Mouse (Mus musculus): Measurements from ENCODE around the gene Degs2. TPM values are rescaled to one million over a fixed set of nuclear protein-coding genes. Genes with fewer than 3 reads are reported as not detected.

Gene Degs2
- polyA plus RNA-seq, 1 experiment from 2014 or later = 2.0 TPM

DNA sequence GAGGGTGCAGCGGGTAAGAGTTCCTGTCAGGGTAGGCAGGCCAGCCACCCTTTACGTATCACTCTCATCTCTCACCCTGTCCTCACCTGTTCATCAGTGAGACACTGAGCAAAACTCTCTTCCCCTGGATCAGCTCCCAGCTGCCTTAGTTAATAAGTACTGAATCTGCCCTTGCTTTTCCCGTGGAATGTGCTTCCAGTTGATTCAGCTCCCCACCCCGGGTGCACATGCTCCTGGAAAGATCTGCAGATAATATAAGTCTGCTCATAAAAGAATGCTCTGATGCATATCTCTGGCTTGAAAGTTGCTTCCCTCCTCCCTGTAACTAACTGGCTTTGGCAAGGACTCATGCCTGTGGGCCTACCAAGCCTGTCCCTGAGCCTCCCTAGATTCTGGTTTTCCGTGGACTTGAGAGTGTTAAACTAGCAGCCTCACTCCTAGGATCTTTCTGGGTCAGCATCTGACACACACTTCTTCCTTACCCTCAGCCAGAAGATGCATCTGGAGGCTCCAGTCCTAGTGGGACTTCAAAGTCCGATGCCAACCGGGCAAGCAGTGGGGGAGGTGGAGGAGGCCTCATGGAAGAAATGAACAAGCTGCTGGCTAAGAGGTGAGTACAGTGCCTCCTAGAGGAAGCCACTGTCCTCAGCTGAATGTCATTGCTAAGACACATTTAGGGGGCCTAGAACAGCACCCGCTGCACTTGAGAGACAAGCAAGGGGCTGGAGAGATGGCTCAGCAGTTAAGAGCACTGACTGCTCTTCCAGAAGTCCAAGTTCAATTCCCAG is 26.3 kb downstream of the Degs2 start:
- Histone ChIP-seq H3K4me1 (no peaks in the 10 kb centered on the region), H3K27ac (no peak overlapping the region), H3K4me2 (replicated peaks) (no peak overlapping the region), H3K9me3 (no peaks in the 10 kb centered on the region), H3K27me3 (no peaks in the 10 kb centered on the region), H3K36me3 (peaks cover 73% of the 10 kb centered on the region), H3K4me3 (no peak overlapping the region), H3K9ac (no peak overlapping the region)
- WGBS = 79% methylated on average over 8 of the region's 8 CpGs
- ATAC-seq (ENCODE audit: insufficient number of reproducible peaks, insufficient read depth, low FRiP score, low TSS enrichment) = no peak

DNA sequence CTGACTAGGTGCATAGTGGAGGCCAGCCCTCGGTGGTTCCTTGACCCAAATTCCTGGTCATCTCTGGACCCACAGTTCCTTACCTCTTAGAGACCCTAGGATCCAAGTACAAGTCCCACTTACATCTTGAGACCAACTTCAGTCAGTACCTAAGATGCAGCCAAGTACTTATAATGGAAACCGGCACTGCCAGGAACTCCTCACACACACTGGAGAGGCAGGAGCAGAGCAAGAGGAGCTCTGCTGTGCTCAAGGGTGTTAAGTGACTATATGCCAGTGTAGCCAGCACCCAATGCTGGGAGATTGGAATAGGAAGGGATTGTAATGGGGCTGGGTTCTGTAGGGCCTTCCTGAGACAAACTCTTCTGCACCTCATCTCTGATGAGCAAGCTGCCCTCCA is 27.2 kb downstream of the Degs2 start:
- H3K4me2 ChIP-seq (replicated peaks) = no peak overlapping the region
- no peak for ATAC-seq (ENCODE audit: insufficient number of reproducible peaks, insufficient read depth, low FRiP score, low TSS enrichment)
- H3K9me3 ChIP-seq = no peaks in the 10 kb centered on the region
- H3K27me3 ChIP-seq = no peaks in the 10 kb centered on the region
- no peak overlapping the region for H3K9ac ChIP-seq
- H3K4me1 ChIP-seq = no peaks in the 10 kb centered on the region
- no peak overlapping the region for H3K4me3 ChIP-seq
- H3K27ac ChIP-seq = no peak overlapping the region
- H3K36me3 ChIP-seq = peaks cover 72% of the 10 kb centered on the region
- WGBS = 98% methylated on average over 2 of the region's 2 CpGs

DNA sequence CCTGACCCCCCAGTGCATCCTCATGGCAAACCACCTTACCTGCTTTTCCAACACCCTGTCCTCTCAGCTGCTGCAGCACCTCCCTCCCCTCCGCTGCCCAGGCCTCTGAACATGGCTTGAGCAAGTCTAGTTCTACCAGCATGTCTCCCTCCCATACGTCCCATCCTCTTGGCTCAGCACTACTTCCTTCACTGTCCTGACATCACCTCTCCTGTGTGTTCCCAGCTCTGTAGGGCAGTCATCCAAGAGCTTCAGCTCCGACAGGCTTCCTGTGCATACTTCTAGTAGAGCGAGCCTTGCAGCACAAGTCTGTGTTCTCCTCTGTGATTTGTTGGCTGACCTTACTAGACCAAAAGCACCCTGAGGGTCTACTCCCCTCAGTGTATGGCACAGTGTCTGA is 27.6 kb downstream of the Degs2 start:
- ATAC-seq (ENCODE audit: insufficient number of reproducible peaks, insufficient read depth, low FRiP score, low TSS enrichment) = no peak
- Histone ChIP-seq H3K9me3 (no peaks in the 10 kb centered on the region), H3K36me3 (peaks cover 68% of the 10 kb centered on the region), H3K4me3 (no peak overlapping the region), H3K9ac (no peak overlapping the region), H3K4me1 (no peaks in the 10 kb centered on the region), H3K27me3 (no peaks in the 10 kb centered on the region), H3K27ac (no peak overlapping the region), H3K4me2 (replicated peaks) (no peak overlapping the region)
- WGBS = 90% methylated on average over 4 of the region's 4 CpGs

DNA sequence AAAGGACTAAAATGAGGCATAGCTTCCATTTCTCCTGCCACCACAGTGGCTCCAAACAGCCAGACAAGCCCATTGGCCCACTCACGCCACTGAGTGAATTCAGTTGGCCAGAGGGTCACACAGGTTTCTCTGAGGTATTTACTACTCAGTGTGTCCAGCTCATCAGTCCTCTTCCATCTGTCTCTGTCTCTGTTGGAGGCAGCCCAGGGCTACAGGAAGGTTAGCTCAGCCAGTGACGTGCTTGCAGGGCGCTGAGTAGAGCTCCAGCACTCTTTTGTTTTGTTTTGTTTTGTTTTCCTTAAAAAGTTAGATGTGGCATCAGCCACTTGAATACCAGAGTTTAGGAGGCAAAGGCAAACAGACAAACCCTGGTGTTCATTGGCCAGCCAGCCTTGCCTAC is 28.6 kb downstream of the Degs2 start:
- peaks cover 59% of the 10 kb centered on the region for H3K36me3 ChIP-seq

DNA sequence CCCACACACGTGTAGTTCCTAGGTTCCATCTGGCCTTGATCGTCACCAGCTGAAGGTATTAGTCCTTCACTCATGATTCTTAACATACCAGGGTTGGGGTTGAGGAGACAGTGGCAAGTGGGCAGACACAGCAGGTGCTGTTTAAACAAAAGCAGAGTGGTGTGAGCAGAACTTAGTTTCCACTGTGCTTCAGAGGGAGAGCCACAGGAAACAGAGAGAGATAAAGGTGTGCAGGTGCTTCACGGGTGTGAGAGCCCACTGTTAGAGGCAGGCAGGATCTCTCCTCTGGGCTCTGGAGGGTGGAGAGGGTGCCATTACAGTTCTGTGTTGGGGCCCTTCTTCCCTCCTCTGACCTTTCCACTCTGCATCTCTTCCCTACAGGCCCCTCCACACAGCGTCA is 29.2 kb downstream of the Degs2 start:
- Histone ChIP-seq H3K27me3 (no peaks in the 10 kb centered on the region), H3K4me2 (replicated peaks) (no peak overlapping the region), H3K27ac (no peak overlapping the region), H3K4me1 (no peaks in the 10 kb centered on the region), H3K9ac (no peak overlapping the region), H3K4me3 (no peak overlapping the region), H3K9me3 (no peaks in the 10 kb centered on the region), H3K36me3 (peaks cover 58% of the 10 kb centered on the region)
- WGBS = 88% methylated on average over 4 of the region's 4 CpGs
- ATAC-seq (ENCODE audit: insufficient number of reproducible peaks, insufficient read depth, low FRiP score, low TSS enrichment) = no peak

More for the DNA sequence above, 28.6 kb downstream of the Degs2 start:
- Histone ChIP-seq H3K9ac (no peak overlapping the region), H3K4me3 (no peak overlapping the region), H3K4me2 (replicated peaks) (no peak overlapping the region), H3K27ac (no peak overlapping the region), H3K4me1 (no peaks in the 10 kb centered on the region), H3K9me3 (no peaks in the 10 kb centered on the region), H3K27me3 (no peaks in the 10 kb centered on the region)
- no peak for ATAC-seq (ENCODE audit: insufficient number of reproducible peaks, insufficient read depth, low FRiP score, low TSS enrichment)
- WGBS = 84% methylated on average over 3 of the region's 3 CpGs

DNA sequence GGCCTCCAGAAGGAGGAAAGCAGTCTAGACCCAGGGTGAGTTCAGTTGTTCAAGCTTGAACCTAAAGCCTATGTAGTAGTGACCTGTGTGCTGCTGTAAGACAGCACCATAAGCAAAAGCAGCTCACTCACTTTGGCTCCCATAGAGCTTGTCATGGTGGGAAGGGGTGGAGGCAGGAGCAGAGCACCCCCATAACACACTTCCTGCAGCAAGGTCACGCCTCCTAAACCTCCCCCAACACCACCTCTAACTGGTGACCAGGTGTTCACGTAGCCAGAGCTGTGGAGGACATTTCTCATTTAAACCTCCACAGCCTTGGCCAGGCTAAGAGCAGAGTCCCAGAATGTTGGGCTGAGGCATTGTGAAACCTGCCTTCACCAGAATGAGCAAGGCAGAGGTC is 30.6 kb downstream of the Degs2 start:
- Histone ChIP-seq H3K9ac (no peak overlapping the region), H3K4me1 (no peaks in the 10 kb centered on the region), H3K27ac (no peak overlapping the region), H3K27me3 (no peaks in the 10 kb centered on the region), H3K4me2 (replicated peaks) (no peak overlapping the region), H3K9me3 (no peaks in the 10 kb centered on the region), H3K36me3 (peaks cover 49% of the 10 kb centered on the region), H3K4me3 (no peak overlapping the region)
- no peak for ATAC-seq (ENCODE audit: insufficient number of reproducible peaks, insufficient read depth, low FRiP score, low TSS enrichment)
- 89% methylated on average over 2 of the region's 2 CpGs for WGBS

DNA sequence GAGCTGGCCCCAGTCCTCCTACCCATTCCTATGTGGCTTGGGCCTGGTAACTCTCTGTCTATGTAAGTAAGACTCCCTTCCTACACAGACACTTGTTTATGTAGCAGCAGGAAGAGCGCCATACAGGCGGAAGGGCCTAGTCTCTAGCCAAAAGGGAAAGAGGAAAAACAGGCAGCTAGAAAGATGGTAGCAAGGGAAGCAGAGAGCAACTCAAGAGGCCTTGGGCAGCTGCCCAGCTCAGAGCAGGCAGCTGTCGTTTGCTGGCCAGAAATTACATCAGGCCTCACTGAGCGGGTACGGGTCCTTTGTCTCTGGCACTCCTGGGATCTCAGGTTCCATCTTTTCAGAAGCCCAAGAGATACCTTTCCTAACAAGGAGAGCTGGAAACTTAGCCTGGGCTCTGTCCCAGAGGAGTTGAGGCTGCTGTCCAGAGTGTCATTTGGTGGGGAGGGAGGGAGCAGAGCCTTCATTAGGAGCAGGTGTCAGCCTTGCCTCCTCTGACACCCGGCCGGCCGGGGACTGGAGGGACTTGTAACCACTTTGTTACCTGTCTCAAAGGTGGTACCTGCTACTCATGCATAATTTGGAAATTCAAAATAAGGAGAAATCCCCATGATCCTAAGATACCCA is 33.4 kb downstream of the Degs2 start:
- 78% methylated on average over 8 of the region's 8 CpGs for WGBS
- Histone ChIP-seq H3K27ac (0 out of 2 replicates have a peak overlapping the region, but pooled peaks have one; percentile 27), H3K9ac (no peak overlapping the region), H3K4me3 (no peak overlapping the region), H3K9me3 (no peaks in the 10 kb centered on the region), H3K4me1 (no peaks in the 10 kb centered on the region), H3K36me3 (peaks cover 30% of the 10 kb centered on the region), H3K4me2 (replicated peaks) (no peak overlapping the region), H3K27me3 (no peaks in the 10 kb centered on the region)
- no peak for ATAC-seq (ENCODE audit: insufficient number of reproducible peaks, insufficient read depth, low FRiP score, low TSS enrichment)

DNA sequence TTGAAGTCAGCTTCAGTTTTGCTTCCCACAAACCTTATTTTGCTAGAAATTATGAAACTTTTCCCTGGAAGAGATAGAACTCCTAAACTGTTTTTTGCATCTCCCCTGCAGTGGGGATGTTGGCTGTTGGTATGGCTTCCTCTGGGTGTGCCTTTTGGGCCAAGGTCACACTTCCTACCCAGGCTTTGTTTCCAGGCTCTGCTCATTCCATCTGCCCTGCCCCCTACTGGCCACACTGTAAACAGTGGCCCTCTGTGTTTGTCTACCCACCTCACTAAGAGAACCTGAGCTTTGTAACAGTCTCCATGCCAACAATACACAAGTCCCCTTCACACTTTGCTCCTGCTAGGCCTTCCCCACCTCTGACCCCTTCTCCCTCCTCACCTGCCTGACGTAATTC is 44.8 kb downstream of the Degs2 start:
- no peak for ATAC-seq (ENCODE audit: insufficient number of reproducible peaks, insufficient read depth, low FRiP score, low TSS enrichment)
- H3K4me2 ChIP-seq (replicated peaks) = no peak overlapping the region
- H3K4me1 ChIP-seq = no peaks in the 10 kb centered on the region
- no peaks in the 10 kb centered on the region for H3K27me3 ChIP-seq
- peaks cover 55% of the 10 kb centered on the region for H3K36me3 ChIP-seq
- H3K9me3 ChIP-seq = no peaks in the 10 kb centered on the region
- no peak overlapping the region for H3K27ac ChIP-seq
- H3K9ac ChIP-seq = no peak overlapping the region
- WGBS = 82% methylated on average over 1 of the region's 1 CpGs
- H3K4me3 ChIP-seq = no peak overlapping the region

DNA sequence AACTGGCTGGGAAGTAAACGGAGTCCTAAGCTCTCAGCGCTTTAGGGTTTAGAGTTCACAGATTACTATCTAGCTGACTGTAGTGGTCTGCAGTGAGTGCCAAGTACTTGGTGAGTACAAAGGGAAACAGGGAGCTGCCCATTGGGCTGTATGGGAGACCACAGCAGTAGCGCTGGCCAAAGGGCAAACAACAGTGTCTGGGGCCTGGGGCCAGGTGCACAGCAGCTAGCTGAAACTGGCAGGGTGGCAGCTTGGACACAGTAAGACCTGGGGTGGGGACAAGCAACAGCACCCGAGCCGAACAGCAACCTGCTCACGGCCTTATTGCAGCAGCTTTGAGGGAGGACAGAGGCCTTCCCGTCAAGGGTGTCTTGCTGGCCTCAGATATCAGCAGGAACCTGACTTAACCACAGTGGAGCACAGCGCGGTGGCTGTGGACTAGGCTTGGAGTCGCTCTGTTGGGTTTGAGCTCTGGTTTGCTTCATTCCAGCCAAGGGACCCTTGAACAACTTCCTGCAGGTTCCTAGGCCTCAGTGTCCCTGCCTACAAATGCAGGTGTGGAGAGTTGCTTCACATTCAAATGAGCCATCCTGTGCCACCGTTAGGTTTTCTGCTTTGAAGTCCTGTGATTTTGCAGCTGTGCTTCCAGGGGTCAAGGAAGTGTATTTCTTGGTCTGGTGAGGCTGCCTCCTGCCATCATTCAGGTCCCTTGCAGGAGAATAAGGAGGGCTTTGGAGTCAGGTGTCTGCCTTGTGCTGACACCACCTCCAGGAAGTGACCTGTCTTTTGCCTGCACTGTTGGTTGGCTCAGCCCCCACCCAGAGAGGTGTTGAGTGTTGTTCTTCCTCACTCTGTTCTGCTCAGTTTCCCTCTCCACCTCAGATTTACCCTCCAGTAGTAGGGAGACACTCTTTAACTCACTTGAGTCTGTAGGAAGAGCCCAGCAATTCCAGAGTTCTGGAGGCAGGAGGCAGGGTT is 48.5 kb downstream of the Degs2 start:
- H3K4me3 ChIP-seq = no peak overlapping the region
- H3K9me3 ChIP-seq = no peaks in the 10 kb centered on the region
- peaks cover 70% of the 10 kb centered on the region for H3K36me3 ChIP-seq
- H3K9ac ChIP-seq = no peak overlapping the region
- no peaks in the 10 kb centered on the region for H3K27me3 ChIP-seq
- no peak for ATAC-seq (ENCODE audit: insufficient number of reproducible peaks, insufficient read depth, low FRiP score, low TSS enrichment)
- H3K4me2 ChIP-seq (replicated peaks) = no peak overlapping the region
- H3K27ac ChIP-seq = no peak overlapping the region
- H3K4me1 ChIP-seq = no peaks in the 10 kb centered on the region
- 93% methylated on average over 11 of the region's 11 CpGs for WGBS

DNA sequence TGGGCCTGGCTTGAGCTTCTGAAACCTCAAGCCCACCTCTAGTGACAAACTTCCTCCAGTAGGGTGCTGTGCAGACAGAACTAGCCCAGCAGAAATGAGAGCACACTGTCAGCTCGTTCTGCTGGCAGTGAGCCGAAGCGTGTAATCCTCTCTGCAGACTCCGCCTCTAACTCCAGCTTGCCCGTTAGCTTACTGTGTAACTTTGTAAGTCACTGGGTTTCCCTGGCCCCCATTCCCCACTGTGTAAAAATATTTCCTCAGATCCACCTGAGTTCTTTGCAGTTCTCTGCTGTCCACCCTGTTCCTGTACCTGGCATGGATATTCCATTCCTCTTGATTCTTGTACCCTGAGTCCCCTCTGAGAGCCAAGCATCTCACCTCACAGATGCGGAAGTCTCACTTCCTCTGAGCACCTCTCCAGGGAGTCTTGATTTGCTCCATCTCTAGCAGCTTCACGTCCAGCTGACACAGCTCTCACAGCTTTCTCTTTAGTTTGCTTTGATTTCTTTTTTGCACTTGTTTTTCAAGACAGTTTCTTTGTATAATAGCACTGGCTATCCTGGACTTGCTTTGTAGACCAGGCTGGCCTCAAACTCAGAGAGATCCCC is 51.0 kb downstream of the Degs2 start:
- H3K4me3 ChIP-seq = no peak overlapping the region
- no peaks in the 10 kb centered on the region for H3K9me3 ChIP-seq
- no peak overlapping the region for H3K27ac ChIP-seq
- H3K27me3 ChIP-seq = no peaks in the 10 kb centered on the region
- WGBS = 70% methylated on average over 7 of the region's 7 CpGs
- peaks cover 70% of the 10 kb centered on the region for H3K36me3 ChIP-seq
- H3K4me2 ChIP-seq (replicated peaks) = no peak overlapping the region
- no peaks in the 10 kb centered on the region for H3K4me1 ChIP-seq
- no peak for ATAC-seq (ENCODE audit: insufficient number of reproducible peaks, insufficient read depth, low FRiP score, low TSS enrichment)
- H3K9ac ChIP-seq = no peak overlapping the region

DNA sequence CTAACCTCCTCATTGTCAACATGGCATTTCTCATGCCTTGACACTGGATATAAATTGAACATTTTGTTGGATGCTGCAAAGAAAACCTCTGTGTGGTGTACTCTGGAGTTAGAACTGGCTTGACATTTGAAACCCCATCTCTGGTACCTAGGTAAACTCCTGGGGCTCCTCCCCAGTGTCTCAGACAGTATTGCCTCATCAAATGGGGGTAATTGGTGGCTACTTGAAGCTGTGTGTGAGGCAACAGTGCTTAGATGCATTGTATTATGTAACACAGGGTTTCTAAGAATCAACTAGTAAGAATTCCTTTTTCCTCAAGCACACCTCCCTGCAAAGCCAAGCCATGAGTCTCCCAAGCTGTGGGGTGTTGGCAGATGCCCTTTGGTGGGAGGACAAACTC is 54.3 kb downstream of the Degs2 start:
- H3K27ac ChIP-seq = no peak overlapping the region
- no peak overlapping the region for H3K4me3 ChIP-seq
- no peaks in the 10 kb centered on the region for H3K4me1 ChIP-seq
- peaks cover 47% of the 10 kb centered on the region for H3K36me3 ChIP-seq
- H3K4me2 ChIP-seq (replicated peaks) = no peak overlapping the region
- no peak overlapping the region for H3K9ac ChIP-seq
- ATAC-seq (ENCODE audit: insufficient number of reproducible peaks, insufficient read depth, low FRiP score, low TSS enrichment) = no peak
- H3K9me3 ChIP-seq = no peaks in the 10 kb centered on the region
- no peaks in the 10 kb centered on the region for H3K27me3 ChIP-seq

Measured in embryonic facial prominence, embryonic 12.5 days (tissue).